ENCODE assay signal across 26 mouse cellular contexts in genomic region chr17:25125442-25126060, GRCm38 (mm10). TPM values are rescaled to one million over a fixed set of nuclear protein-coding genes. Genes with fewer than 3 reads are reported as not detected.
"Had no signal": no experiment of that assay in that cellular context is flagged by ENCODE, and none has a peak within 500 bp of the region (broad histone marks: within the 10 kb centered on the region; RNA-seq: fewer than 3 reads in every experiment).

No protein-coding gene starts in this region.

RNA-seq across cellular contexts. Expression of gene Ptx4, which starts 5.0 kb away (rescaled TPM):
- polyA plus RNA-seq: hindbrain, embryonic 11.5 days; hindbrain, embryonic 13.5 days; hindbrain, embryonic 15.5 days; intestine, embryonic 14.5 days; kidney, adult 2 months; kidney, postnatal 0 days; liver, postnatal 0 days had no signal

RNA-seq across cellular contexts. Expression of gene Ccdc154, which starts 36.7 kb away (rescaled TPM):
- total RNA-seq: gastrocnemius, adult 18-20 months; gastrocnemius, adult 8-10 months; gastrocnemius, postnatal 14 days; gastrocnemius, postnatal 36 days; heart, adult 2 months; heart, postnatal 14 days; heart, postnatal 36 days; hematopoietic stem cell, adult 5-6 weeks; hindbrain, postnatal 0 days; left cerebral cortex, adult 18-20 months; left cerebral cortex, adult 8-10 months; left cerebral cortex, postnatal 10 days had no signal
- polyA plus RNA-seq: heart, embryonic 13.5 days; heart, embryonic 15.5 days; heart, postnatal 0 days; hindbrain, embryonic 11.5 days; hindbrain, embryonic 13.5 days; hindbrain, embryonic 15.5 days; hindbrain, postnatal 0 days; kidney, embryonic 15.5 days; kidney, postnatal 0 days; large intestine, adult 2 months; limb, embryonic 11.5 days; limb, embryonic 13.5 days; liver, postnatal 0 days had no signal

RNA-seq across cellular contexts. Expression of gene Tmem204, which starts 42.2 kb away (rescaled TPM):
- total RNA-seq: hematopoietic stem cell, adult 5-6 weeks had no signal
